Mouse (Mus musculus): ENCODE results near the gene Gm3248. TPM values are rescaled to one million over a fixed set of nuclear protein-coding genes. Genes with fewer than 3 reads are reported as not detected.

Gm3248 gene
- 2.4 TPM for polyA plus RNA-seq (2017; shearing (Covaris generic))

GRCm38 (mm10) chr14:5961635-5962034 lies at the start of gene Gm3248:
Gm3248 (minus strand) TSS chr14:5961745.

GRCm38 (mm10) chr14:5979037-5979436 lies 17.5 kb upstream of the Gm3248 start, which contains the start of gene Gm3453:
Gm3453 (minus strand) TSS chr14:5979137.

Other genes with a start within 250 kb of the Gm3248 start
- 0.66 TPM for gene Gm3373, start 220.2 kb downstream of the Gm3248 start, polyA plus RNA-seq (2017; shearing (Covaris generic))
- 6.1 TPM for gene Gm3383, start 153.8 kb downstream of the Gm3248 start, polyA plus RNA-seq (2017; shearing (Covaris generic))
- gene Gm3424, start 131.4 kb downstream of the Gm3248 start, polyA plus RNA-seq (2017; shearing (Covaris generic)), result not detected
- gene Gm8237, start 81.4 kb downstream of the Gm3248 start, polyA plus RNA-seq (2017; shearing (Covaris generic)), result 1.8 TPM
- not detected for gene Gm3453, start 17.4 kb upstream of the Gm3248 start, polyA plus RNA-seq (2017; shearing (Covaris generic))
- gene Gm6337, start 96.5 kb upstream of the Gm3248 start, polyA plus RNA-seq (2017; shearing (Covaris generic)), result not detected
- 4.4 TPM for gene Gm8206, start 132.2 kb upstream of the Gm3248 start, polyA plus RNA-seq (2017; shearing (Covaris generic))
- 8.6 TPM for gene Gm3468, start 146.9 kb upstream of the Gm3248 start, polyA plus RNA-seq (2017; shearing (Covaris generic))
- not detected for gene Gm3476, start 164.1 kb upstream of the Gm3248 start, polyA plus RNA-seq (2017; shearing (Covaris generic))